Mouse (Mus musculus): ENCODE measurements around the gene Kcnk5.
A peak's percentile ranks its signal among the peaks of the same experiment; 100 is the strongest.

The Kcnk5 gene

GRCm38 (mm10) chr14:20201066-20201683, 19.6 kb upstream of the Kcnk5 start:
- no peak for DNase-seq

GRCm38 (mm10) chr14:20193103-20193715, 11.6 kb upstream of the Kcnk5 start:
- peak; percentile 65 to 86 for DNase-seq

GRCm38 (mm10) chr14:20191136-20191735, 9.6 kb upstream of the Kcnk5 start:
- no peak for DNase-seq

- DNase-seq: peak; percentile 84 to 91
These were observed 8.1 kb upstream of the Kcnk5 start for GRCm38 (mm10) chr14:20189751-20190150.

- no peak for DNase-seq
These were observed 3.8 kb upstream of the Kcnk5 start for GRCm38 (mm10) chr14:20185426-20185825.

DNA sequence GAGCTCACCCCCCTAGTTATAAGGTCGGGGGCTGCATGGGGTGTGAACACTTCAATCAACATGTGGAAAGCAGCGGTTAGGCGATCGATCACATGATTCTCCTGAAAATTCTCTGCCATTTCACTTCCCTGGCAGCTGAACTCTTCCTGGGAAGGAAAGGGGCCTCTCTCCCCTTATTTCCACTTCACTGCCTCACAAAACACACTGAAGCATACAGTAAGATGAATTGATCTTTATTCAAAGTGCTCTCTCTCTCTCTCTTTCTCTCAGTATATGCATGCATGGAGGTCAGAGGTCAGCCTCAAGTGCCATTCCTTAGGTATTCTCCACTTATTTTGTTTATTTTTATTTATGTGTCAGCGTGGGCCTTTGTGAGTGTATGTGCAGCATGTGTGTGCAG, 2.1 kb upstream of the Kcnk5 start:
- DNase-seq: no peak

GRCm38 (mm10) chr14:20182596-20182995, 987 bp upstream of the Kcnk5 start:
- DNase-seq: no peak

DNA sequence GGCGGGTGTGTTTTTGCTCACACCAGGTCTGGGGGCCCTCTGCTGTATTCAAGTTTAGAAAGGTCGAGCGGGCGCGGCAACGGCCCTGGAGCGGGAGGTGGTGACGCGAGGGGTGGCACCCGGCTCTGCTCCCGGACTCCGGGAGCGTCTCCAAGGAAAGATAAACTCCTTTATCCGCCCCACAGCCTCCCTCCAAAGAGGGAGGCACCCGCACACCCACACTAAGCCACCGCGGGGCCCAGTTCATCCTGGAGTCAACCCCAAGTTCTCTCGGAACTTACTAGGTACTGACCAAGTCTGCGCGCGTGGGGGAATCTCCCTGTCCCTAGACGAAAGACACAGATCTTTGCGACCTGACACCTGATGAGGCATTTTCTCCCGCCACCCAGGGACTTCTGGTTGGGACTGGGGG, 852 bp downstream of the Kcnk5 start:
- DNase-seq: peak; percentile 58 to 63

DNA sequence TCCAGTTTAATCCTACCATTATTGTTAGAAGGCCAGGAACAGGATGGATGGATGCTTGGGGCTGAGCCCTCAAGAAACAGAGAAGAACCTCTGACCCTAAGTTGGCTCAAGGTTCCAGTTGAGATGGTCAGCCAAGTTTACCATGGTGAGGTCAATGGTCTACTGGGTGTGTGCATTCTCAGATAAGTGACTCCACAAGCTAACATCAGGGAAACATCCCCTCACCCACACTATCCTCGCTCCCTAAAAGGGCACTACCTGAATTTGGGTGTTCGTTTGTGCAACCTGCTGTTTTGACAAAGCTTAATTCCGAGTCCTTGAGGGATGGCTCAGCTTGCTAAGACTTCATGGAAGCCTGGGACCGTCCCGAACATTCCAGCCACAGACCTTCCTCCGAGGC, 1.3 kb downstream of the Kcnk5 start:
- DNase-seq: peak; percentile 40 to 64

DNA sequence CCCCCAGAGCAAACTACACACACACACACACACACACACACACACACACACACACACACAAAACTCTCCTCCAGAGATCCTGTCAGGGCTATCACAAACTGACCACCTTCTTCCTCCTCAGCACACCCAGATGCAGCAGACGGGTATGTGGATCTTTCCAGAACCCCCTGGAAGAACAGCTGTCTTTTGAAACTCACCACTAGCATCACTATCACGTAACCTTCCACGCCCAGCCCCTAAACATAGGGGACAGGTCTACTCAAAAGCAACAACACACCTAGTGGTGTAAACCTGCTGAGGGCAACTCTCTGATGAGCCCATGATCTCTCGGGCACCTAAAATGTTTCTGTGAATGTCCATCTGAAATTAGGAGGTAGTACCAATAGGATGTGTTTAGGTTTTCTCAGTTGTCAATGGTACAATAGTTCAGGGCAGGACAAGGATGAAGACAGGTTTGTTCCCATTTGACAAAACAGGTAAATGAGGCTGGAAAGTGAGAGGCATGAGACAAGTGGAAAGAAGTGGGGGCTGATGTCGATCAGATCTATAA, 1.8 kb downstream of the Kcnk5 start:
- DNase-seq: no peak

DNA sequence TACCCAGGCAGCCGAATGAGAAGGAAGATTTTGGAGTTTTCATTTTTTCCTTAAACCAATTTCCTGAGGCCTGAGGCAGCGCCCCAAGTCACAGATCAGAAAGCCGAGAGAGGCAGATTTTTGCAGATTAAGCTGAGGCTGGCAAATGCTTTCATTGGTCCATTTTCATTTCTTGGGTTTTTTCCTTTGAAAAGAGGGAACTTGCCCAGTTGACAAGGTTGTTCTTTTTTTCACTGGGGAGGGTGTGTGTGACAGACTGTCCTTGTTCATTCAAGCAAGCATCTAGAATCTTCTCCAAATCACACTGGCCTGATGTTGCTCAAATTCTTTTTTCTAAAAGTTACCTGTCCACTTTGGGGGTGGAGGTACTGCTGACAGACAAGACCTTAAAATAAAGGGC, 2.5 kb downstream of the Kcnk5 start:
- DNase-seq: peak in 1 of 2 experiments; percentile 10

DNA sequence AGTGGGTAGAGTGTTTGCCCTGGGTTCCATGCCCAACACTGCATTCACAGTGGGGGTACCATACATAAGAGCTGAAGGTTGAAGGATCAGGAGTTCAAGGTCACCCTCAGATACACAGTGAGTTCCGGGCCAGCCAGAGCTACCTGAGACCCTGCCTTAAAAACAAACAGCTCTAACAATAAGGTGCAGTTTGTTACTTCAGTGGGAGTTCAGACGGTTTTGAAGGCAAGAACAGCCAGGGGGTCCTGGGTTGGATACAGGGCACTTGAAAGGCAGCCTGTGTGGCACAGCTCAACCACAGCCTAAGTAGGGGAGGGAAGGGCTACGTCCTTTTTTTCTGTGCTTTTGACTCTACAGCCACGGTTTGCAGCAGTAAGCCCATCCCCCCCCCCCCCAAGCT, 3.0 kb downstream of the Kcnk5 start:
- DNase-seq: peak in 1 of 2 experiments; percentile 38

GRCm38 (mm10) chr14:20177494-20178123, 4.0 kb downstream of the Kcnk5 start:
- DNase-seq: peak in 1 of 2 experiments; percentile 35

DNA sequence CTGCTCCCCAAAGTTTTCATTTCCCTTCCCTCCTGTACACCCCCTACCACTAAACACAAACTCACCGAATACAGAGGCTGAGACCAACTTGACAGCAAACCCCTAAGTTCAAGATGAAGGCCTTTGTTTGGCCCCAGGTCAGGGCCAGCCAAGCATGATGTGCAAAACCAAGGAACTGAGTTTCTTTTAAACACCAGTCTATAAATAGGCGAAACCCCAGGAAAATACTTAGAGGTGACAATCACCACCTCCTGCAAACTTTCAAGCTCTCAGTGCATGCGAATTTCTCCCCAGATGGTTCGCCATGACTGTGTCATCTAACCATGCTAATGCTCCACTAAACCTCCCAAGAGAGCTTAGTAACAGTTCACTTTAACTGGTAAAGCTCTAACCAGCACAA, 5.9 kb downstream of the Kcnk5 start:
- no peak for DNase-seq

DNA sequence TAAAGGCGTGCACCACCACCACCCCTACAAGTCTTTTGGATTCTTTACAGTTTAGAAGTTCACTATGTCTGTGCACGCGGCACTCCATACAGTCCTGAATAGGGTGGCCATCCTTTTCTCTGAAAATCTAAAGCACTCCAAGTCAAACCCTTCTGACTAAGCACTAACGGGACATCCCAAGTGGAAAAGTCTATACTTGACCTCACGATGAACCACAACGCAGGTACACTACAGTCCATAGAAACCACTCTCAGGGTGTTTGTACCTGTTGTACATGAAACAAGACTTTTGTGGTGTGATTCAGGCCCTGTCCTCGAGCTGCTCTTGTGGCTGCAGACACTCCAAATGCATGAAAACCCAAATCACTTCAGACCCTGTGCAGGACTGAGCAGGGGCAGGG, 6.5 kb downstream of the Kcnk5 start:
- DNase-seq: peak in 1 of 2 experiments; percentile 24

- DNase-seq: no peak
These were observed 6.9 kb downstream of the Kcnk5 start for GRCm38 (mm10) chr14:20174696-20175095.

- no peak for DNase-seq
These were observed 7.6 kb downstream of the Kcnk5 start for GRCm38 (mm10) chr14:20173873-20174490.

GRCm38 (mm10) chr14:20172924-20173323, 8.7 kb downstream of the Kcnk5 start:
- DNase-seq: peak in 1 of 2 experiments; percentile 33

DNA sequence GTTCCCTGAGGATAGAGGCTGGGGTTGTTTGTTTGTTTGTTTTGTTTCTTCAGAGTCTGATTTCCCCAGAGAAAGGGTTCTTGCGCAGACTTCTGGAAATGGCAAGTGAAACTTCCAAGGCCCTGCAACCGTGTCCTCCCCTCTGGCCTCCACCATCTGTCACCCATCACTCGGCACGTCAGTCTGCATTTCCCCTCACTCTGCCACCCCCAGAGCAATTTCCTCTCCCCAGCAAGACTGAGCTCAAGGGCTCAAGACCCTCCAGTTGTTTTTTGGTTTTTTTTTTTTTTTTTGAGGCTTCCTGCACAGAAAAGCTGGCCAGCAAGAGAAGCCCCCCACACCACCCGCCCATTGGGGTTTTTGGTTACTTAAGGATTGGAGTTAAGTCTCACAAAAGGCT, 9.1 kb downstream of the Kcnk5 start:
- DNase-seq: peak in 1 of 2 experiments; percentile 43

GRCm38 (mm10) chr14:20171840-20172239, 9.8 kb downstream of the Kcnk5 start:
- DNase-seq: no peak

DNA sequence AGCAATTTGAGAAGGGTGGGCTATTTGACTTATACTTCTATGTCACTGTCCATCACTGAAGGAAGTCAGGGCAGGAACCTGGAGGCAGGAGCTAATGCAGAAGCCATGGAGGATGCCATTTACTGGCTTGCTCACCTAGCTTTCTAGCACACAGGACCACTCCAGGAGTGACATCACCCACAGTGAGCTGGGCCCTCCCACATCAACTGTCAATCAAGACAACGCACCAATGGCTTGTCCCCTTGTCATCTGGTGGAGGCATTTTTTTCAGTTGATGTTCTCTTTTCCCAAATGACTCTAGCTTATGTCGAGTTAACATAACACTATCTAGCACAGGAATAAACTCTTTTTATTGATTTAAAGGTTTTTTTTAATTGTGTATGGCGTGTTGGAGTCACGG, 12.4 kb downstream of the Kcnk5 start:
- no peak for DNase-seq

- no peak for DNase-seq
These were observed 13.1 kb downstream of the Kcnk5 start for GRCm38 (mm10) chr14:20168478-20168877.

DNA sequence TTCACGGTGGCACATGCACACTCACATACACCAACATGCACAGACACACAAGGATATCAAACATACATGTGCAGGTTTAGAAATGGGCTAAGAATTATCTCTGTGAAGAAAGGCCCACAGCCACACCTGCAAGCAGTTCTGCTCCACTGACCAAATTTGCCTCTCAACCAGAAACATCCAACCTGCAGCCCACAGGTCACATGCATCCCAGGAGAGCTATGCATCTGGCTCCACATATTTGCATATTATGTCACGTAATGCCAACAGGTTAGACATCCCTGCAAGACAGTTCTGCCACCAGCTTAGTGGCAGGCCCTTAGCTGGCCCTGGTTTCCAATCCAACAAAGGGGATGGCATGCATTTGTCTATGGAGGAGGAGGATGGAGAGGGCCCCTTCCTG, 13.6 kb downstream of the Kcnk5 start:
- DNase-seq: no peak

Data from kidney, postnatal 25 days (tissue).